Mouse (Mus musculus) gonadal fat pad, adult 2 months (tissue): ENCODE data around the gene Basp1. TPM values are rescaled to one million over a fixed set of nuclear protein-coding genes. Genes with fewer than 3 reads are reported as not detected.

Experiments used
- DNase-seq: peaks from one replicate; pipeline ENCODE4 v3.0.0-alpha.2; 2012; ENCODE audit warnings: low read depth
- polyA plus RNA-seq: library from polyadenylated mRNA; depleted of rRNA; stranded (reverse); fragments of >200 nt; gene quantifications from 2 replicates; pipeline ENCODE4 v1.2.3, GENCODE M21; 2012

The Basp1 gene
- polyA plus RNA-seq, 1 experiment, result 41.5 TPM

- DNase-seq, result no peak
Observed at GRCm38 (mm10) chr15:25416367-25416766, 2.8 kb upstream of the Basp1 start.

- DNase-seq, result no peak
Observed at GRCm38 (mm10) chr15:25415958-25416357, 2.4 kb upstream of the Basp1 start.

- DNase-seq, result no peak
Observed at GRCm38 (mm10) chr15:25414747-25415119, 1.2 kb upstream of the Basp1 start.

DNA sequence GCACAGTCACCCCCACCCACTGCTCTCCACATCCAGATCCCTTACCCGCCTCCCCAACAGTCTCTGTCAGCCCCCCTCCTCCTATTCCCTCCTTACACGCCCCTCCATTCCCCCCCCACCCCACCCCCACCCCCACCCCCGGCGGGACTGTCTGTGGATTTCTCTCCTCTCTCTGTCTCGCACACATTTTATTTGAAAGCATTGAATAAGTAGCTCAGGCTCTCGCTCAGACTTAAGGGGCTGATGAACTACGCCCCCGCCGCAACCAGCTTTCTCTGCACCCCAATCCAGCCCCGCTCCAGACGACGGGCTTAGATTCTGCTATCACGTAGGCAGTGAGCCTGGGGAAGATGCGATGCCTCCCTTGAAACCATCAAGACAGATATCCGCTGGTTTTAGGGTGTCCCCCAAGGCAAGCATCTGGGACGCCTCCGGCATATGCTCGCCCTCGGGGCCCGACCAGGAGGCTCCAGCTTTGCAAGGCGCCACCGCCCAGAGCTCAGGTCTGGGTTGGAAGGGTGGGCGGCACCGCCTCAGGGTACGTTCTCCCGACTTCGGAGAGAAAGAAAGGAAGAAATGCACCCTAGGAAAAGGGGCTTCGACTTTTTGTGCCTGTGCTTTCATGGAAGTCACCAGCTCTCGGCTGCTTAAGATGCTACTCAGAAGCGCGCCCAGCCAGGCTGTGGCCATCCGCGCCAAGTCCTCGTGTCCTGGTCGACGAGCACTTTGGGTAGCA is 615 bp upstream of the Basp1 start:
- DNase-seq, result no peak

- DNase-seq, result no peak
Observed at GRCm38 (mm10) chr15:25412761-25413261, 753 bp downstream of the Basp1 start.

DNA sequence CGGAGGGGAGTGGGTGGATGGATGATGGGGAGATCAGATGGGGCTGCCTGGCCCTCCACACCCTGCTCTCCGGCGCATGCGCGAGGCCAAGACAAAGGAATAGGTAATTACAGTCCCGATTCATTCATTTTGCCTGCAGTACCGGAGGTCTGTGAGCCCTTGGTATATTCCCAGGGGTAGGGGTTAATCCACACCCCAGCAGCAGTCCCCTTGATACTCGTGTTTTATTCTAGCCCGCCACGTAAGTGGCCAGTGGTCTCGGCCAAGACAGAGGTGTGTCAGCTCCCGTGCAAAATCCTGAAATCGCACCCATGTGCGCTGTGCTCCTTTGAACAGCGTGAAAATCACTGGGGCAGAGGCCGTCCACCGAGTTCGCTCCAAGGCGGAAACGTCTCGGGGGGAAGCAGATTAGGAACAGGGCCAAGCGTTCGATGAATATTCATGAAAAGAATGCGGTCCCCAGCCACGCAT is 1.4 kb downstream of the Basp1 start:
- no peak for DNase-seq

DNA sequence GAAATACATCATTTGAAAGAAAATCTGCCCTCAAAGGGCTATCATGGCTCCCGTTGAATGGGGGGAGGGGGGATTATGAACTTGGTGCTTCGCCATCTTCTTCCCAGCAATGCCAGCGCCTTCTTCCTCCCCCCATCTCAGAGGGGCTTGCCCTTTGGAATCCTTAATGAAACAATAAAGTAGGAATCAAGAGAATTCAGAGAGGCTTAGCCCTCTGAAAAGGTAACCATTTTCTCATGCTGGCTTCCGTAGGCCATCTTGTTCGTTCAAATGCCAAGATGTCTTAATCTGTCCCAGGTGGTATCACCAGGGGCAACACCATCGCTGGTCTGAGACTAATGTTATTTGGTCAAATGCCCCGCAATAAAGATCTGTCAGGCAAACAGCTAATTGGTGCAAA is 2.1 kb downstream of the Basp1 start:
- no peak for DNase-seq

GRCm38 (mm10) chr15:25405926-25406325 is 7.6 kb downstream of the Basp1 start:
- DNase-seq, result no peak

DNA sequence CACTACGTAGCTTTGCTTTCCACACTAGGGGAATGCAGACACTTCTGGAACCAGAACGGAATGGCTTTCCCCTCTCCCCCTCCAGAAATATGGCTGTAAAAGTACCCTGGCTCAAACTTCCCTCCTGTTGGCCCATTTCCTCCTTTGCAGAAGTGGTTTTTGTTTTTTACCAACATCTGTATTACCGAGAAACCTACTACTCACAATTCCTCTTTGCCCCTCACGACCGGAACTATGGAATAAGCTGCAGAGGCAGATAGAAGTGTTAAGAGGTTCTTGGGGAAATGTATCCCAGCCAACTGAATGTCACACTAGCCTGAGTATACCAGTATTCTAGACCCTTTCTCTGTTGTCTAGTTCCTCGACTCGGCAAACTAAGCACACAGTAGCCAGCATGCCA is 9.7 kb downstream of the Basp1 start:
- no peak for DNase-seq

- no peak for DNase-seq
Observed at GRCm38 (mm10) chr15:25402001-25402400, 11.6 kb downstream of the Basp1 start.

GRCm38 (mm10) chr15:25400276-25400675 is 13.3 kb downstream of the Basp1 start:
- no peak for DNase-seq

DNA sequence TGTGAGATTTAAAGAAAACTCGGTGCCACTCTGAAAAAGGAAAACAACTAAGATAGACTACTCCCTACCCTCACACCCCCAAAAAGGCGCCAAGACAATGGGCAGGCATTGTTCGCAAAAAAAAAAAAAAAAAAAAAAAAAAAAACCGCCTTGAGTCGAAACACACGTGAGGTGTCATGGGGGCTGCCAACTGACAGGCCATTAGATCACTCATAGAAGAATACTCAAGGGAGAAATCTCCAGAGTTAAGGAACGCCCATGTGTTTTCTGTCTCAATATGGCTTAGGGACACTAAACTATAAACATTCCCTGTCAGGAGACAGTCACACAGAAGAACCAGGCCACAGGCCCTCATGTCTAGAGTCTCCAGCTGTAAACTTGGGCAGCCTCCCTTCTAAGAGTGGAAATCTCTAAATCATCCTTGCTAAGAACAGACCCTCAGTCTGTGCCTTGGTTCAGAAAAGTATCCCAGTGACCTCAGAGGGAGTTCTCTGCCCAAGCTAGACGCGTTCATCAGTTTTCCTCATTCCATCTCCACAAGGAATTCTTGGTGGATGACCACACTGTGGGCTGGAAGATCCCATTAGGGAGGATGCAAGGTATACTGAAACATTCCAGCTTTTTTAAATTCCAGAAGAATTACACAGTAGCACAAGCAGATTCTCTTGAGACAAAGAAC is 17.5 kb downstream of the Basp1 start:
- DNase-seq, result no peak

DNA sequence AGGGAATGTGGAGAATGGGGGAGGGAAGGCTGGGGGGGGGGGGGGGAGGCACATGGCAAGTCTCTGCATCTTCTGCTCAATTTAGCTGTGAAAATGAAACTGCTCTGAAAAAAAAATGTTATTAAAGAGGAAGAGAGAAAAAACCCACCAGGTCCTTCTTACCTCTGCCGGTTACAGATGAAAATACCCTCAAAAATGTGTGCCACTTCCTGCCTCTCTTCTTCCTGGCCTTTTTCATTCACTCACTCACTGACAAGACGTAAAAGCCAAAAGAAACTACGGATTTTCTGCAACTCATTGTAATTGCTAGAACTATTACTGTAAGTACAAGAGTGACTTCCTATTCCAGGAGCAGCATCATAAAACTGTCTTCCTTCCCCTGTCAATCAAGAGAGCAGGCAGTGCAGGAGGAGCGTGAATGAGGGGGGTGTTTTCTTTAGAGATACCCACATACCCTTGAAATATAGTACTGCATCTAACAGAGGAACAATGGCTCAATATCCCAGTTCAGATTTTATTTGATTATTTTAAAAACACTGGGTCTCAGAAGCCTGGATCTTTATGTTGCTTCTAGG is 21.0 kb downstream of the Basp1 start:
- DNase-seq, result no peak

DNA sequence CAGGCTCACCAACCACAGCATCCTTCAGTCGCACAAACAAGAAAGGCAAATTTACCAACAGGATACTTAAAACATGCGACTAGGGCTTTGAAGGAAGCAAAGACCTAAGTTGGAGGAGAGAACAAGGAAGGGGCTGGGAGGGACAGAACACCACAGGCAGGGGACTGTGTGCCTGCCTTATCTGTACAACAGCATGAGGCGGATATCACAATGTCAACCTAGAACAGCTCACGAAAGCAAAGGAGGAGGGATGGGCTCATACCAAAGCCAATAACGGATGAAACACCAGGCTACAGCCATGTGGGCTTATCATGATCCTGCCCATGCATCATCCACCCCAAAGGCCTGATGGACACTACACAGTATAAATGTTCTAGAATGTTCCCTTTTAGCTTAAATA is 22.4 kb downstream of the Basp1 start:
- DNase-seq, result no peak

GRCm38 (mm10) chr15:25387572-25387971 is 26.0 kb downstream of the Basp1 start:
- no peak for DNase-seq

DNA sequence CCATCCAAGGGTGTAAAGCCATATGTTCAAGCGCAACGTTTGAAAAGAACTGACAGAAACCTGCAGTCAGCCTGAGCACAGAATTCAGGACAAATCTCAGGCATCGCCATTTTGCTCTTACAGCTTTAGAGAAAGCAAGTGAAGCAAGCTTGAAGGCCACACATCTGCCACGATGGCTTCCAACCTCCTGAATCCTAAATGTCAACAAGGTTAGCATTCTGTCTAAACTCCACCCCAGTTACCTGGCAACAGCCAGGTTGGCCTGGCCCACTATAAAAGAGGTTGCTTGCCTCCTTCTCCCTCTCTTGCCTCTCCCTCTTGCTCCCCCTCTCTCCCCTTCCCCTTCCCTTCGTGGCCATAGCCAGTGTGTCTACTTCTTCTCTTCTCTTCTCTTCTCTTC is 33.5 kb downstream of the Basp1 start:
- DNase-seq, result no peak

DNA sequence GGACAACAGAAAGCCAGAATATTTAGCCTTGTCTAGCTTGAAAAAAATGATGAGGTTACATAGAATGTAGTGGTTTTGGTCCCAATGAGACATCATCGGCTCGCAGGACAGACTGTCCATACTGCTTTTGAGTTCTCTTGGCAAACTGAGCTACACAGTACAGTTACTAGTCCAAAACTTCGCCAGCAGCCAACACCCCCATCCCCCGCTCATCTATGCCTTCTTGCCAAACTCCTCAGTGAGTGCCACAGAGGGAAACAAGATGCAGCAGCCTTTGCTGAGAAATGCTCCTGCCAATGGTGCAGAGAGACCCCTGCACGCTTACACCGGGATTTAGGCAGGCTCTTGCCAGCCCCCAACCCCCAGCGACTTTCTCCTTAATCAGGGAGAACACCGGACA is 34.9 kb downstream of the Basp1 start:
- no peak for DNase-seq

DNA sequence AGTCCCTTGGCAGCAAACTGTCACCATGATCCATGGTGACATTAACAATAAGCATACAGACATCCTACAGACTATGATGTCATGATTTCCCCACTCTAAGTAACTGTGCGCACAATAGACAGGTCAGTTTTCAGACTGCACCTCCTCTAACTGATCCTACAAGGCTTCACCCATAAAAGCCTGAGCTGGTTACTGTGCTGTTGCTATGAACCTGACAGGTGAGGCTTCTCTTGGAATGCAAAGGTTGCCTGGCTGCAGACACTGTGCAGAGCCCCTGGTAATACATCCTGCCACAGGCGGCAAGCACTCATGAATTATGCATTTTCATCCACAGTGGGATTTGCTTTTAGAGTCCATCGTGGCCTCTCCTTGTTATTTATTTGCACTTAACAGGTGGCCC is 36.6 kb downstream of the Basp1 start:
- DNase-seq, result no peak

- no peak for DNase-seq
Observed at GRCm38 (mm10) chr15:25373486-25373885, 40.1 kb downstream of the Basp1 start.

GRCm38 (mm10) chr15:25369522-25369921 is 44.0 kb downstream of the Basp1 start:
- no peak for DNase-seq

DNA sequence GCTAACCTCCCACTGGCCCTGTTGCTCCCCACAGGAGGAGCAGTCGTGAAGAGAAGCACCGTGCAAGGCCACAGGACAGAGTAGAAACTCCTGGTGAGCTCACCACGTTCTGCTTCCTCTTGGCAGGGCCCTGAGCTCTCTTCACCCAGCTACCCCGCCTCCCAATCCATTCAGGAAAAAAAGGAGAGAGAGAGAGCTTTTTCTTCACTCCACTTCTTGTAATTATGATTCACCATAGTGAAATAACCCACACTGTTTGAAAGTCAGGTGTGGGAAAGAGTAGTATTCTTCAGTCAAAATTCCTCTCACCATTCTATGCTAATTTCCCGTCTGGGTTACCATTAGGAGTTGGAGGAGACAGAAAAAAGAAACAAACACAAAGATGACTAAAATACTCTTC is 48.1 kb downstream of the Basp1 start:
- no peak for DNase-seq

GRCm38 (mm10) chr15:25364819-25365463 is 48.6 kb downstream of the Basp1 start:
- DNase-seq, result no peak
